Mouse (Mus musculus) embryo, embryonic 11 days (tissue): Measurements from ENCODE around the gene Lrr1.

Experiments used
- DNase-seq: peaks from one replicate; pipeline ENCODE4 v3.0.0-alpha.2; 2015

The Lrr1 gene

GRCm38 (mm10) chr12:69204052-69204833 lies 35.6 kb downstream of the Lrr1 start, which contains the start of gene Gm49384:
Gene Gm49384 (minus strand): TSS chr12:69204267.
- DNase-seq: peak; percentile 44

GRCm38 (mm10) chr12:69207396-69207795 lies 38.8 kb downstream of the Lrr1 start:
- DNase-seq: no peak

GRCm38 (mm10) chr12:69207926-69208325 lies 39.3 kb downstream of the Lrr1 start:
- no peak for DNase-seq

- DNase-seq: no peak
These were observed 39.9 kb downstream of the Lrr1 start for GRCm38 (mm10) chr12:69208520-69208919.

- no peak for DNase-seq
These were observed 41.7 kb downstream of the Lrr1 start for GRCm38 (mm10) chr12:69210056-69210979.

- DNase-seq: peak; percentile 28
These were observed 42.4 kb downstream of the Lrr1 start for GRCm38 (mm10) chr12:69211057-69211456.

- DNase-seq: no peak
These were observed 44.7 kb downstream of the Lrr1 start for GRCm38 (mm10) chr12:69213186-69213777.

GRCm38 (mm10) chr12:69214393-69214792 lies 45.8 kb downstream of the Lrr1 start:
- DNase-seq: no peak

- DNase-seq: no peak
These were observed 46.6 kb downstream of the Lrr1 start for GRCm38 (mm10) chr12:69215000-69215785.

GRCm38 (mm10) chr12:69216587-69216986 lies 48.0 kb downstream of the Lrr1 start:
- no peak for DNase-seq

- no peak for DNase-seq
These were observed 52.1 kb downstream of the Lrr1 start for GRCm38 (mm10) chr12:69220613-69221277.

GRCm38 (mm10) chr12:69227776-69228466 lies 59.3 kb downstream of the Lrr1 start, which contains the start of gene Pole2:
Gene Pole2 (minus strand): TSS chr12:69228195.
- peak; percentile 91 for DNase-seq
